Mouse (Mus musculus) lung, postnatal 10 days (tissue): Measurements from ENCODE around the gene Gm10181.
"Not testable (repeated sequence)": the region's sequence is repeated elsewhere in the genome, so short reads cannot be mapped to it uniquely, and the experiment has no call there.

Experiments used
- DNase-seq: peaks from one replicate; pipeline ENCODE4 v3.0.0; 2021

Gm10181 gene

GRCm38 (mm10) chr9:25089122-25089521, at the start of gene Gm10181:
Gm10181 (plus strand) TSS chr9:25089422.
- DNase-seq, result no peak

- DNase-seq, result peak; percentile 68
Observed at GRCm38 (mm10) chr9:25041665-25042064, 47.6 kb upstream of the Gm10181 start.

GRCm38 (mm10) chr9:25042162-25043111, 46.8 kb upstream of the Gm10181 start:
- DNase-seq, result no peak

GRCm38 (mm10) chr9:25044325-25044724, 44.9 kb upstream of the Gm10181 start:
- no peak for DNase-seq

GRCm38 (mm10) chr9:25048289-25048688, 40.9 kb upstream of the Gm10181 start:
- DNase-seq, result peak; percentile 31

- no peak for DNase-seq
Observed at GRCm38 (mm10) chr9:25048940-25049339, 40.3 kb upstream of the Gm10181 start.

GRCm38 (mm10) chr9:25051901-25052300, 37.3 kb upstream of the Gm10181 start:
- DNase-seq, result no peak

GRCm38 (mm10) chr9:25055650-25056376, 33.4 kb upstream of the Gm10181 start:
- DNase-seq, result no peak

- peak; percentile 62 for DNase-seq
Observed at GRCm38 (mm10) chr9:25058726-25059125, 30.5 kb upstream of the Gm10181 start.

- DNase-seq, result no peak
Observed at GRCm38 (mm10) chr9:25072666-25073065, 16.6 kb upstream of the Gm10181 start.

- peak; percentile 16 for DNase-seq
Observed at GRCm38 (mm10) chr9:25075977-25076376, 13.2 kb upstream of the Gm10181 start.

GRCm38 (mm10) chr9:25076505-25076904, 12.7 kb upstream of the Gm10181 start:
- no peak for DNase-seq

GRCm38 (mm10) chr9:25090853-25091252, 1.6 kb downstream of the Gm10181 start:
- DNase-seq, result no peak

- no peak for DNase-seq
Observed at GRCm38 (mm10) chr9:25102881-25103280, 13.7 kb downstream of the Gm10181 start.

- DNase-seq, result peak; percentile 54
Observed at GRCm38 (mm10) chr9:25104638-25105037, 15.4 kb downstream of the Gm10181 start.

- DNase-seq, result not testable (repeated sequence)
Observed at GRCm38 (mm10) chr9:25123590-25123989, 34.4 kb downstream of the Gm10181 start.

GRCm38 (mm10) chr9:25124048-25124447, 34.8 kb downstream of the Gm10181 start:
- no peak for DNase-seq

GRCm38 (mm10) chr9:25132253-25132652, 43.0 kb downstream of the Gm10181 start:
- no peak for DNase-seq

- DNase-seq, result no peak
Observed at GRCm38 (mm10) chr9:25132920-25133319, 43.7 kb downstream of the Gm10181 start.

GRCm38 (mm10) chr9:25138900-25139299, 49.7 kb downstream of the Gm10181 start:
- DNase-seq, result no peak
